Mouse (Mus musculus) neural tube, embryonic 10.5 days (tissue): ENCODE measurements at regions not wholly inside any gene's neighbourhood (a gene's known extent, or its start where the extent isn't known, plus 50 kb on each side); places are given as distances from the start of the nearest gene placed in this dataset.

Experiments used
- DNase-seq: peaks from one replicate; pipeline ENCODE4 v3.0.0-alpha.2; 2017; ENCODE audit warnings: low spot score; ENCODE audit errors: extremely low spot score

DNA sequence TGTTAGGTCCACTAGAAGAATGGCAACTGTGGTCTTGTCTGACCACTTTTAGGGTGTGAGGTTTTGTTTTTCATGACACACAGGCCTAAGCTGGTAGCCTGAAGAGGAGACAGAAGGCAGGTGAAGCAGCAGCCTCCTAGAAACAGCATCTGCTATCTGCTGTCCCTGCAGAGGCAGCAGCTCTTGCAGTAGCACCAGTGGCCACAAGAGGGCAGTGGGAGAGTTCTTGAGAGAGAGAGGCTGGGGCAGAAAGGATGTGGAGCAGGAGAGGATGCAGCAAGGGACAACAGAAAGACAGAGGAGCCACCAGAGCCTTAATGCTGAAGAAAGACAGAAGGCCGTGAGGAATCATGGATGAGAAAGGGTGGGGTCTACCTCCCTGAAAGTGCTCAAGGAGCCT is 88.1 kb upstream of the Usp51 start:
- peak; percentile 77 for DNase-seq

GRCm38 (mm10) chrX:152926991-152927390 is 79.3 kb upstream of the Usp51 start:
- peak; percentile 14 for DNase-seq

DNA sequence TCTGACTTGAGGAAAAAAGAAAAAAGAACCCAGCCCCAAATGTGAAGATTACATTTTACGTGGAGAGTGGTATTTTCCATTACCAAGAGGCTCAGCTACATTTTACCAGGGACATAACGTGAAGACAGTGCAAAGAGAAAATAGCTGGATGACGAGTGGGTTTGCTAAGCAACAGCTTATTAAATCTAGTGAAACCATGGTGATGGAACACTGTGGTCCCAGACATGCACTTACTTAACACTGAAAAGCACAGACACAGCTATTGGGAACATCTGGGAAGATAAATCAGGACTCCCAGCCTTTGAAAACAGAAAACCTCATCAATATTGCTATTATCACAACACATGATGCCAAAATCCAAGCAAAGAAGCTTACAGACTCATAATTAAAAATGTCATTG is 60.1 kb upstream of the Usp51 start:
- DNase-seq = no peak
